Mouse (Mus musculus) hindbrain, embryonic 11.5 days (tissue): ENCODE measurements around the gene Arl14. TPM values are rescaled to one million over a fixed set of nuclear protein-coding genes. Genes with fewer than 3 reads are reported as not detected.
A peak's percentile ranks its signal among the peaks of the same experiment; 100 is the strongest.

Source experiments
- ATAC-seq: fragments of 200-750 bp; cut with Nextera tagmentation; 2 replicates; pipeline ENCODE4 v1.8.0; 2017; ENCODE audit warnings: mild to moderate bottlenecking, moderate TSS enrichment, moderate library complexity; ENCODE audit not compliant: low FRiP score
- DNase-seq: peaks from one replicate; pipeline ENCODE4 v3.0.0-alpha.2; 2015; ENCODE audit warnings: low spot score
- H3K27ac ChIP-seq: fragments of 300-500 bp; sonication (generic); 2 replicates; pipeline ENCODE4 v1.5.1; 2014; ENCODE audit warnings: mild to moderate bottlenecking, low read depth, low read length
- H3K27me3 ChIP-seq: fragments of 300-500 bp; sonication (generic); 2 replicates; pipeline ENCODE4 v1.6.1; 2014; ENCODE audit warnings: mild to moderate bottlenecking, low read length, moderate library complexity, mixed read lengths; ENCODE audit not compliant: control insufficient read depth, insufficient read depth
- H3K36me3 ChIP-seq: fragments of 300-500 bp; sonication (generic); 2 replicates; pipeline ENCODE4 v1.6.1; 2014; ENCODE audit warnings: mild to moderate bottlenecking, low read length, moderate library complexity, mixed read lengths; ENCODE audit not compliant: control insufficient read depth, insufficient read depth
- H3K4me1 ChIP-seq: fragments of 300-500 bp; sonication (generic); replicated peaks from 2 replicates; pipeline ENCODE4 v1.6.1; 2014; ENCODE audit warnings: low read length, mixed read lengths; ENCODE audit not compliant: control insufficient read depth, insufficient read depth
- H3K4me2 ChIP-seq: fragments of 300-500 bp; sonication (generic); replicated peaks from 2 replicates; pipeline ENCODE4 v1.6.1; 2014; ENCODE audit warnings: mild to moderate bottlenecking, low read depth, low read length
- H3K4me3 ChIP-seq: fragments of 300-500 bp; sonication (generic); 2 replicates; pipeline ENCODE4 v1.5.1; 2014; ENCODE audit warnings: low read depth, low read length
- H3K9ac ChIP-seq: fragments of 300-500 bp; sonication (generic); 2 replicates; pipeline ENCODE4 v1.6.1; 2014; ENCODE audit warnings: low read depth, low read length
- H3K9me3 ChIP-seq: fragments of 300-500 bp; sonication (generic); 2 replicates; pipeline ENCODE4 v1.6.1; 2016; ENCODE audit warnings: low read length; ENCODE audit not compliant: control insufficient read depth
- WGBS: fragments of 180-500 bp; shearing (Covaris S2); extraction: QIAGEN DNeasy Blood & Tissue Kit; methylation state at CpG from one replicate; pipeline ENCODE4 v1.1.7; 2014; 5-methylcytosine and 5-hydroxymethylcytosine counted together
- polyA plus RNA-seq: library from polyadenylated mRNA; unstranded; fragments of >200 nt; fragmentation: Nextera tagmentation; extraction: Ambion mirVana; gene quantifications from 2 replicates; pipeline ENCODE4 v1.2.1, GENCODE M21; 2014

Gene Arl14
- not detected in 2 replicates for polyA plus RNA-seq

DNA sequence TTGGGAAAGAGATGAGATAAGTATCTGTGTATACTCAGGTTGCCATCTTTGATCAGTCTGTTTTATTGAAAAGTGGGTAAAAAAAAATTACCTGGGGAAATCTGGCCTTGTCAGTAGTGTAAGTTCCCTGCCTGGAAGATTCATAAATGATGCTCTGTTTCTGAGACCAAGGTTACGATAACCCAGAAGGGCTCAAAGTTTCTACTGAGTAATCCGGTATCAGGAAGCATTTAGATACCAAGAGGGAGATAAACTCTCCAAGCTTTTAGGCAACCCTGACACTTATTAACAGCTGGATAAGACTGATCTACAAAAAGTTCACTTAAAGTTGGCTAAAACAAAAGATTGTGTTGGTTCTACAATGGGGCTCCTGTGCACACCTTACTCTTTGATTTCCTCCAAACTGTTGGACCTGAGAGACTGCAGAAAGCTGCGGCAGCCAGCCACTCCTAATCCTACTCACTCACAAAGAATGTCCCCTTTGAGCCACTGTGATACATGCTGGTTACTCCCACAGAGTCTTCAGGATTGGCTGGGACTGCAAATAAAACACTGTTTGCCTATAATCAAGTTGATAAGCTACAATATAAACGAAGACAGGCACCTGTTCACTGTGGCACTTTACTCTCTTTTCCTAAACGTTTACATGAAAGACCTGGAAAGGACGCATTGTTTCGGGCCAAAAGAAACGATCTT, at the start of gene Arl14:
Arl14 (plus strand) TSS at position 614 of the 696 bp plus-strand sequence.
- ATAC-seq: no peak
- no peak within 1 kb of the TSS for H3K4me2 ChIP-seq
- WGBS: 83% methylated on average over 8 of the region's 8 CpGs

DNA sequence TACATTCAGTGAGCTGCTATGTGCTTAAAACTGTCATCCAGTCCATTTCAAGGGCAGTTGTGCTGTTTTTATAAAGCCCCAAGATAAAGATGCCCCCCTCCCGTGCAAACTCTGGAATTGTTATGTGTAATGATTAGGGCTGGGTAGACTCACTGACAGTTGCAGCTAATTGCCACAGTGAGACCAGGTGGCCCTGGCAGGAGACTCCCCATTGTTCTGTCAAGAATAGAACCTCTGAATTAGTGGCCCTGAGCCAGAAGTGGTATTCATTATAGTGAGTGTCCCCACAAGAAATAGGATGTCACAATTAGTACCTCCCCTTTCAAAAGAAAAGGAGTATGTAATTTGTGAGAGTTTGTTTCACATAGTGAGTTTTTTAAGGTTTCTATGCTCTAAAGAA, 47.0 kb upstream of the Arl14 start:
- Histone ChIP-seq H3K4me3 (no peak overlapping the region), H3K4me1 (no peaks in the 10 kb centered on the region), H3K9me3 (no peaks in the 10 kb centered on the region), H3K27ac (no peak overlapping the region), H3K36me3 (no peaks in the 10 kb centered on the region), H3K9ac (no peak overlapping the region), H3K27me3 (no peaks in the 10 kb centered on the region), H3K4me2 (no peak overlapping the region)
- WGBS: 35% methylated on average over 1 of the region's 1 CpGs
- ATAC-seq (no peak), DNase-seq (no peak)

More for the DNA sequence above, at the start of gene Arl14:
- Histone ChIP-seq H3K4me1 (no peaks in the 10 kb centered on the region), H3K27me3 (no peaks in the 10 kb centered on the region), H3K9ac (no peak within 1 kb of the TSS), H3K27ac (no peak within 1 kb of the TSS), H3K36me3 (no peaks in the 10 kb centered on the region), H3K9me3 (no peaks in the 10 kb centered on the region), H3K4me3 (no peak within 1 kb of the TSS)
- no peak for DNase-seq

DNA sequence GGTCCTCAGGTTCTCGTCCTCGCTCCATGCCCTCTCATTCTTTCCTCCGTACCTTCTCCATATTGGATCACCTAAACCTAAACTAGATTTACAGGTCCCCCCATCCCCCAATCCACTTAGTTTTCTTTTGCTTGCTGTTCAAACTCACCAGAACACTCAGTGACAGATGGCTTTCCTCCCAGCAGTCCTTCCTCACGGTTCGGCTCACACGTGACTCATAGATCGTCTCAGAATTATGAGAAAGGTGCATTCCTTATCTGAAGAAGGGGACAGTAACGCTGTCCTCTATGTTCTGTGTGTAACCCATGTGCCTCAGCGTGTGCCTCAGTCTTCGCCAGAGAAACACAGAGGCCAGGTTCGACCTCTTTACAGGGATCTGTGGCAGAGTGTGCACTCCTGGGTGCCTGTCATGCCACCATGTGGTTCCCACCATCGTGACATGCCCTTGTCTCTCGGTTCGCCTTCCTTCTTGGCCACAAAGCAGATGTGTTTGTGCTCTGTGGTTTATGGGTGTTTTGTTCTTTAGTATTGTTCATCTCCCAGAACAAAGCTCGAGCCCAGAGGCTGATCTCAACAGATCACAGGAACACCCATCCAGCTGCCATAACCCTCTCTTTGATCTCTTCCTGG, 44.9 kb upstream of the Arl14 start:
- no peak overlapping the region for H3K9ac ChIP-seq
- no peak overlapping the region for H3K4me2 ChIP-seq
- H3K9me3 ChIP-seq: no peaks in the 10 kb centered on the region
- 86% methylated on average over 15 of the region's 15 CpGs for WGBS
- no peak for DNase-seq
- no peak overlapping the region for H3K4me3 ChIP-seq
- H3K27me3 ChIP-seq: no peaks in the 10 kb centered on the region
- no peaks in the 10 kb centered on the region for H3K36me3 ChIP-seq
- H3K27ac ChIP-seq: no peak overlapping the region
- no peak for ATAC-seq
- H3K4me1 ChIP-seq: no peaks in the 10 kb centered on the region

DNA sequence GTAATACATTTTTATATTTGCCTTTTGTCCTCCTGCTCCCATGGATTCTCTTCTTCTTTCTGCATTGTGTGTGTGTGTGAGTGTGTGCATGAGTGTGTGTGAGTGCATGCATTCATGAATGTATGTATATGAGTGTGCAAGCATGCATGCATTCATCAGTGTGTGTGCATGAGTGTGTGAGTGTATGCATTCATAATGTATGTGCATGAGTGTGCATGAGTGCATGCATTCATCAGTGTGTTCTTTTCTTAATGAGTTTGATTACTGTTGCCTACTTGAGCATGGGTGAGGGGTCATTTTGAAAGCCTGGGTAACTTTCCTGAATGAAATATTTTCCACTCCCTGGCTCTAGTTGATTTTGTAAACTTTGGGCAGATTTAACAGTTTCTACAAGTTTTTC, 44.3 kb upstream of the Arl14 start:
- H3K9ac ChIP-seq: no peak overlapping the region
- no peaks in the 10 kb centered on the region for H3K4me1 ChIP-seq
- no peak for ATAC-seq
- no peaks in the 10 kb centered on the region for H3K9me3 ChIP-seq
- H3K4me3 ChIP-seq: no peak overlapping the region
- no peak overlapping the region for H3K4me2 ChIP-seq
- no peak overlapping the region for H3K27ac ChIP-seq
- DNase-seq: no peak
- no peaks in the 10 kb centered on the region for H3K36me3 ChIP-seq
- H3K27me3 ChIP-seq: no peaks in the 10 kb centered on the region

DNA sequence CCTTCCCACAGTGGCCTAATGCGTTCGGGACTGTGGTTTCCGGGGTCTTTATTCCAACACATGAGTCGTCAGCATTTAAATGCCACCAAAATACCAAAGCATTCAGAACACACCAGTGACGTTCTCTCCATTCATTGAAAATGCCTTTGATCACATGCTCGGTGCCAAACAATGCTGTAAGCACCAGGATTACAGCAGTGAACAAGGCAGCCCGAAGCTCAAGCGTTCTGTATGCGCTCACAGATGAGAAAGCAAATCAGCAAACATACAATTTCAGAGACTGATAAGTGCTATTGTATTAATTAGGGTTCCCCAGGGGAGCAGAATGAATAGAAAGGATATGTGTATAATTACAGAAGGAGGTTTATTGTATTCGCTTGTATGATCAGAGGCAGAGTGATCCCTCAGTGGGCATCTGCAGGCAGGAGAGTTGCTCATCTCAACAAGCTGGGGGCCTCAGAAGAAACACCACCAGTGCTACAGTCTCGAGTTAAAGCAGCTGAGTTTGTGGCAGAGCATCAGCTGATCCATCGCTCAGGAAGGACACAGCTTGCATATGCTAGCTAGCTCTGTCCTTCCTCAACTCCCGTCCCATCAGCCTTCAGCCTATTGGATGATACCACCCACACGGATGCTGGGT, 43.7 kb upstream of the Arl14 start:
- Histone ChIP-seq H3K9ac (no peak overlapping the region), H3K4me3 (no peak overlapping the region), H3K36me3 (no peaks in the 10 kb centered on the region), H3K4me1 (no peaks in the 10 kb centered on the region), H3K27ac (no peak overlapping the region), H3K27me3 (no peaks in the 10 kb centered on the region), H3K9me3 (no peaks in the 10 kb centered on the region), H3K4me2 (no peak overlapping the region)
- ATAC-seq (no peak), DNase-seq (peak; percentile 9)
- 59% methylated on average over 14 of the region's 14 CpGs for WGBS

DNA sequence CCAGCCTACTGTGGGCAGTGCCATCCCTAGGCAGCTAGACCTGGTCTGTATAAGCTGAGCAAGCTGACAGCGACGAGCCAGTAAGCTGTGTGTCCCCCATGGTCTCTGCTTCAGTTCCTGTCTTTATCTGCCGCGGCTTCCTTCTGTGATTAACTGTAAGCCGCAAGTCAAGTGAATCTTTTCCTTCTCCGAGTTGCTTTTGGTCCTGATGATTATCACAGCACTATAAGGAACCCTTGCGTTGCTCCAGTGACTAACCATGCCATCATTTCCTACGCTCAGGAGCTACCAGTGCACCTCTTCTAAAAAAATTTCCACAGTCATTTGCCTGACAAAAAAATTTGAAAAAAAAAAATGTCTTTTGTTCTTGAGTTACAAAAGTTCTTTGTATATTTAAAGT, 40.7 kb upstream of the Arl14 start:
- H3K27ac ChIP-seq: no peak overlapping the region
- no peaks in the 10 kb centered on the region for H3K27me3 ChIP-seq
- 91% methylated on average over 8 of the region's 8 CpGs for WGBS
- no peak overlapping the region for H3K4me3 ChIP-seq
- H3K36me3 ChIP-seq: no peaks in the 10 kb centered on the region
- no peak overlapping the region for H3K4me2 ChIP-seq
- no peaks in the 10 kb centered on the region for H3K4me1 ChIP-seq
- ATAC-seq (no peak), DNase-seq (no peak)
- H3K9ac ChIP-seq: no peak overlapping the region
- H3K9me3 ChIP-seq: no peaks in the 10 kb centered on the region

DNA sequence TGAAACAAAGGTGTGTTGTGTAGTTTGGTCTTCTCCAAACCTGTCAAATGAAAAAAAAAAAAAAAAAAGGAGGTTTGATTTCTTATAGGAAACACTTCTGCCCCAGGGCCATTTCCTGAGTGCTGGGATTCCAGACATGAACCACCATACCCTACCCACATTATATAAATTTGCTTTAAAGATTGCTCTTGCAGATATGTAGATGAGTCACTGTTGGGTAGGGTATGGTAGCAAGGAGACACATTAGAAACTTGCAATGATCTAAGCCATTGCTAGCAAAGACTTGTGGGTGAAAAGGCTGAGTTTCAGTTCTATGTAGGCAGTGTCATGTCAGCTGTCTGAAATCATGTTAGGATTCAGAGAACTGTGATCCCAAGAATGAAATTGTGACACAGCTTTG, 40.0 kb upstream of the Arl14 start:
- no peak overlapping the region for H3K9ac ChIP-seq
- no peak for ATAC-seq

DNA sequence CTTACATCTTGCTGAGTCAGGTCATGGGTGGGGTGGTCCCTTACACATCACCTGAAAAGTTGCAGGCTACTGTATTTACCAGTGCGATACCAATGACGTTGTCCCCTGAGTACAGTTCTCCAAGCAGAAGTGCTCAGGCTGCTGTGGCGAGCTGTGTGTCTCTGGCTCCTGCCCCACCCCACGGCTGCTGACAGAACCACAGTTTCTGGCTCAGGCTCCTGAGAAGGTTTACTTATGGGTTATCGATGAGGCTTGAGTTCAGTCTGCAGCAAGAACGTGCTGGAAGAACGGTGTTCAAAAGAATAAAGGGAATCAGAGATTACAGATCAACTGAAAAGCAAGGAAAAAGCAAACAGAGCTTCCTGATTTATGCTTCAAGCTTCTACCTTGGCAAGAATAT, 37.0 kb upstream of the Arl14 start:
- H3K27ac ChIP-seq: no peak overlapping the region
- no peak overlapping the region for H3K4me3 ChIP-seq
- no peak overlapping the region for H3K4me2 ChIP-seq
- 88% methylated on average over 7 of the region's 7 CpGs for WGBS
- no peaks in the 10 kb centered on the region for H3K9me3 ChIP-seq
- no peaks in the 10 kb centered on the region for H3K4me1 ChIP-seq
- H3K9ac ChIP-seq: no peak overlapping the region
- ATAC-seq (no peak), DNase-seq (no peak)
- H3K36me3 ChIP-seq: no peaks in the 10 kb centered on the region
- no peaks in the 10 kb centered on the region for H3K27me3 ChIP-seq

More for the DNA sequence above, 40.0 kb upstream of the Arl14 start:
- Histone ChIP-seq H3K27me3 (no peaks in the 10 kb centered on the region), H3K4me1 (no peaks in the 10 kb centered on the region), H3K36me3 (no peaks in the 10 kb centered on the region), H3K4me3 (no peak overlapping the region), H3K27ac (no peak overlapping the region), H3K9me3 (no peaks in the 10 kb centered on the region), H3K4me2 (no peak overlapping the region)
- no peak for DNase-seq

DNA sequence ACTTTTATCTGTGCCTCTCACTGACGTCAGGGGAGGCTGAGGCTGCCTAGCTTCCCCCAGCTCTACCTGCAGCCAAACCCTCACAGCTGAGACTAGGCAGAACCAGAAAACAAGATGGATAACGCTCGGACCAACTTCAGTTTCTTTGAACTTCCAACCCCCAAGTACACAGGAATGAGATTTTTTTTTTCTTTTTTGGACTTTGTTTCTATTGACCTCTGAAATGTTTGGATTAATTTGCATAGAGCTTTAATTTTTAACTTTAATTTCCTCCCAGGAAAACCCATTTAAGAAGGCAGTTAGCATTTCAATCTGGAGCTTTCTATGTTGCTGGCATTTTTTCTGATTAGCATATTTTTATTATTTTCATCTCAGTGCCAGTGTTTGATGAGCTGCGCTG, 36.2 kb upstream of the Arl14 start:
- ATAC-seq (no peak), DNase-seq (no peak)
- 84% methylated on average over 4 of the region's 4 CpGs for WGBS
- Histone ChIP-seq H3K4me1 (no peaks in the 10 kb centered on the region), H3K27me3 (no peaks in the 10 kb centered on the region), H3K4me3 (no peak overlapping the region), H3K9ac (no peak overlapping the region), H3K9me3 (no peaks in the 10 kb centered on the region), H3K36me3 (no peaks in the 10 kb centered on the region), H3K27ac (no peak overlapping the region), H3K4me2 (no peak overlapping the region)
